Mouse (Mus musculus) testis, adult 2 months (tissue): ENCODE results near the gene Klf11.
"Not testable (repeated sequence)": the region's sequence is repeated elsewhere in the genome, so short reads cannot be mapped to it uniquely, and the experiment has no call there.

Experiments
- CTCF ChIP-seq: fragments of 200-500 bp; IDR thresholded peaks from 2 replicates; pipeline ENCODE4 v1.5.1; 2012; ENCODE audit warnings: low read depth, mild to moderate bottlenecking, inconsistent platforms, low read length, moderate library complexity; ENCODE audit not compliant: control insufficient read depth, insufficient read depth, insufficient replicate concordance
- POLR2A ChIP-seq: fragments of 200-500 bp; IDR thresholded peaks from 2 replicates; pipeline ENCODE4 v1.6.1; 2012; ENCODE audit warnings: low read depth, mild to moderate bottlenecking, inconsistent platforms, low read length, moderate library complexity; ENCODE audit not compliant: control insufficient read depth

DNA sequence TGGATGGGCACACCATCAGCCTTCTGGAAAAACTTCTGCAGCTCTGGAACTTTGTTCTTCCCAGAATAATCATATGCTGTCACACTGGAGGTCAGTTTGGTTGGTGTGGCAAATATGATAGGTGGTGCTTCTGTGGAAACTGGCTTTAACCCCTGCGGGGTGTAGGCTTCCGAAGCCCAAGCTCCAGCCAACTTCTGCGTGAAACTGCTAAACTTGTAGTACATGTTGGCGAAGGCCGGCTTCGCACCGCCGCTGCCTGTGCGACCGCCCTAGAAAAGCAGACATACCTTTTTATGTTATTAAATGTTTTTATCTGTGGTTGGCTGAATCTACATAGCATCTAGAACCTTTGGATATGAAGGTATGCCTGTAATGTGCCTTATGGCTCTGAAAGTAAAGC is 12.3 kb upstream of the Klf11 start:
- TF ChIP-seq CTCF, POLR2A: not testable (repeated sequence)
